Mouse (Mus musculus): ENCODE data around the gene Zbtb41.
"Not testable (repeated sequence)": the region's sequence is repeated elsewhere in the genome, so short reads cannot be mapped to it uniquely, and the experiment has no call there.

Zbtb41 gene

DNA sequence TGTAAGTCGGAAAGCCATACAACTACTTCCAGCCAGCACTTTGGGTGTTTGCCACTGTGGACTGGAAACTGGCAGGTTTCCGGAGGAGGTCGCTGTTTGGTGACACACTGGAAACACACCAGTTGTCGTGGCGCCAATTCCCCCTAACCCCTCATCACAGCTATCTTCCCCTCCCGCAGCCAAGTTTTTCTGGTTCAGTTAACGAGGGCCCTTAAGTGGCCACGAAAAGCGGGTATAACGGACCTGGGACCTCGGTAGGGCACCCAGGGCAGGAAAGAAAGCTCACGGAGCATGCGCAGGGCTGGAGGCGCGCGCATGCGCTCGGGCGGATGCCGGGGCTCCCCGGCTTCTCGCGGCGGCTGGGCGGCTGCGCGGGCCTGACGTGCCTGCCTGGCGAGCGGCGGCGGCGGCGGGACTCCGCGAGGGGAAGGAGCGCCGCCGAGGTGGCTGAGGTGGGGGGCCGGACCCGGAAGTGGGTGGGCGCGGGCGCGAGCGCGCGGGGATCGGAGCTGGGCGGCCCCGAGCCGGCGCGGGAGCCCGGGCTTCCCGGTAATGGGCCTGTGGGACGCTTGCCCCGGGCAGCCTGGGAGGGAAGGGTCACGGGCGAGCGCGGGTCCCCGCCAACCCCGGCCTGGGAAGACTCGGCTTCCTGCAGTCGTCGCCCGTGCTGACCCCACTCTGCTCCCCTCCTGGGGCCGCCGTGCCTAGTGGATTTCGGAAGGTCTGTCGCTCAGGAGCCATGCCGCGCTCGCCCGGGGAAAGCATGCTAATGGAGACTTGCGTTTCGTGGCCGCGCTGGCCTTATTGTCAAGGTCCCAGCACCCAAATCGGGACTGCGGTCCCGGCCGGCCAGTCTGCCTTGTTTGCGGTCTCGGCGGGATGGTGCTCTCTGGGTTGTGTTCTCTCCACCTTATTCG, at the start of gene Zbtb41:
Zbtb41 (plus strand) TSS at position 414 of the 917 bp plus-strand sequence.
- DNase-seq (ENCODE audit: low read depth, low spot score) = peak; percentile 95

DNA sequence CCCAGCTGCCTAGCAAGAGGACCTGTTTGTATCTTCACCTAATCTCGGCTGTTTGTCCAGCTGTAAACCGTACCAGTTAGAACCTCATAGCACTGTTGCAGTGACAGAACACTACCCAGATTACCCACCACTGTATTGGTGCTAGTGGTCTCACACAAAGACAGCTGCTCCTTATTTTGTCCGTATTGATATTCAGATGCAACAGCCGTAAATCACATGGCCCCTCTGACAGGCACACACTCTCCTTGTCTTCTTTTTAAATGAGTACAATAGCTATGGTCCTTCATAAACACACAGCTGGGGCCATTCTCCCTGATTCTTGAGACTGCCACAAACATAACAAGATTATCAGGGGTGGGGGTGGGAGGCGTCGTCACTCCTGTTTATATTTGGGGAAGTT, 46.2 kb upstream of the Zbtb41 start:
- no peak for DNase-seq (ENCODE audit: low read depth, low spot score)

DNA sequence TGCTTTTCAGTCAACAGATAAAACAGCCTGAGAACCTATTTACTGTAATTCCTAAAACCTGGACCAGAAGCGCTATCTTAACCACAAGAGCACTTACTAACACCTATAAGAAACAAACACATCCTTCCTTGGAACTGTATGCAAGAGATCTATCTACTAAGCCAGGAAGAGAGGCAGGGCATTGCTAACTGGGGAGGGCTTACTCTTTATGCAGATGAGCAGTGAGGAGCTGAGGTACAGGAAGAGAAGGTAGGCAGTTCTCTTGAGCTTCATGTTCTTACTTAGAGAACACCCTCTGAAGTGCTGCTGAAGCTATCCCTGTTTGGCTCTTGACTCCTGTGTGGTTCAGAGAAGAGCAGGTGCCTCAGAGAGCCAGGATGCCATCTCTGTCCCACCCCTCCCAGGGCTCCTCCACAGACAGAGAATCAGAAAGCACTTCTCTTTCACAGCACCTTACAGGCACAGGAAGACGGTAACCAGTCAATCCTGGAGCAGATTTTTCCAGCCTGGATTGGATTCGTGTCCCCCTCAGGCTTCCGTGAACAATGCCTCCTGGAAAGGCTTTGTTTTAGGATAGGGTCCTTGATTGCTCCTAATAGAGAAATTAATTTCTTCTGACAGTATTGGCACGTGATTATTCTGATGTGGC, 45.3 kb upstream of the Zbtb41 start, which contains the start of gene Crb1:
Crb1 (minus strand) TSS at position 463 of the 649 bp plus-strand sequence.
- peak; percentile 11 for DNase-seq (ENCODE audit: low read depth, low spot score)

DNA sequence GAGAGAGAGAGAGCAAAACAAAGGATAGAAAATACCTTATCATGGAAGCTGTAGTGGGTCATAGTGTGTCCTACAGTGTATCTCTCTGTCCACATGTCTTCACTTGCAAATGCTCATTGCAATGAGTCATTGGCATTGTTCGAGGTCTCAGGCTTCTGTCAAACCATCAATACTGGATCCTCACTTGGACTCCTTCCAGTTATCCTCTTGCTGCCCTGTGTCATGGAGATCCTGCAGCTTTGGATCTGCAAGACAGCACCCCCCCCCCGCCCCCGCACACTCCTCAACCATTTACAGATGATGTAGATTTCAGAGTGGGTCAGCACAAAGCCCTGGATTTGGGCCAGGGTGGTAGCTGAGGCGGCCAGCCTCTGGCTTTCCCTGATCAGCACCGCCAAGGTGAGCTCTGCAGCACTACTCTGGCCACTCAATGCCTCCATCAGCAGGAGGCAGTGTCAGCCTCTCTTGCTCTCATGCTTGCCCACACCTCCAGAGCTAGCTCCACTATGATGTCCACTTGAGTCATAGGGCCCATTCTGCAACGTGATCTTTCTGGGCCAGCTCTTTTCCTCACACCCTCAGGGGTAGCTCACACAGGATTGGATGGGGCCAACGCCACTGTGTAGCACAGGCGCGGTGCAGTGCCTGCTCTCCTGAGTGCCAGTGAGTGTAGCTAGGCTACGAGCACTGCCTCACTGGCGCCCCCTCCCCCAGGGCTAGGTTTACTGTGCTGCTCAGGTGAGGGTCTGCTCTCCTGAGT, 43.0 kb upstream of the Zbtb41 start:
- peak; percentile 3 for DNase-seq (ENCODE audit: low read depth, low spot score)

DNA sequence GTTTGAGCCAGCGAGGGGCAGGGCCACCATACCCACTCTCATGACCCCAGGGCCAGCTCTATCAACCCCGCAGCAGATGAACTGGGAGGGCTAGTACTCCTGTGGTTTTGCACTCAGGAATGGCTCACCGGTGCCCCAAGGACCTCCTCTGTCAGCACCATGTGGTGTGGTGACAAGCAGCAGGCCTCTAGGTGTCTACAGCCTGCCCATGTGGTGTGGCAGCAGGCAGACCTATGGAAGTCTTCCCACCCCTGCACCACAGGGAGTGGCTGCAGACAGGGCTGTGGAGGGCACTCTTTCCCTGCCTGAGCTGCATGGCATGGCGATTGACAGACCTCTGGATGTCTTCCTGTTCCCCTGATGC, 42.5 kb upstream of the Zbtb41 start:
- DNase-seq (ENCODE audit: low read depth, low spot score) = no peak

DNA sequence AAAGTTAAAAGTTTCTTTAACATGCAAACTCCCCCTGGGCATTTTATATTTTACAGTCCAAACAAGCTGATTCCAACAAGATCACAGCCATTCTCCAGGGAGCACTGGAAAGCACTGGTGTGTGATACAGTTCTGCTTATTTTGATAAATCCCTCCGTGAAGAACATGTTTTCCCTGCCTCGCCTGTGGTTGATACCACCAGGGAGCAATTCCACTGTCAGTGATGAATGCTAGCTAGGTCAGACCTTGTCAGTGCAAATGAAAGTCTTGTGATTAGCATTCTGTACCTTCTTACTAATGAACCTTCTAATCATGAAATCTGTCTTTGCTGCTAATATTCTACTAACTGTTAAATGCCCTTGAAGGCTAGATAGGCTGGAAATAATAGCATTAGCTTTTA, 30.3 kb upstream of the Zbtb41 start:
- no peak for DNase-seq (ENCODE audit: low read depth, low spot score)

DNA sequence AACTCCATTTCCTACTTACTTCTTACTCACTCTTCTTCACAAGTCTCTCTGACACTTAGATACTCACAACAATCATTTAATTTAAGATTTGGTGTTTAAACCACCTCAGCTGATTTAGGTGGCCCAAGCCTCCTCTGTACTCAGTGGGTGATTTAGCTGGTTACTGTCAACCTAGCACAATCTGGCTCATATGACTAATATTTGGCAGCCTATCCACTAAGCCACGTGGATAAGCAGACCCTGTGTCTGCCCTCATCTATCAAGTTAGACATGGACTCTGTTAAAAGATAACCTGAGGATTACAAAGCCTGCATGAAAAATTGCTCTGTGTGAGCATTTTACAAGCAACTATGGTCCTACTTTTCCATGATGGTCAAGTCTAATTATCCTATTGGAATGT, 25.5 kb upstream of the Zbtb41 start:
- DNase-seq (ENCODE audit: low read depth, low spot score) = no peak

DNA sequence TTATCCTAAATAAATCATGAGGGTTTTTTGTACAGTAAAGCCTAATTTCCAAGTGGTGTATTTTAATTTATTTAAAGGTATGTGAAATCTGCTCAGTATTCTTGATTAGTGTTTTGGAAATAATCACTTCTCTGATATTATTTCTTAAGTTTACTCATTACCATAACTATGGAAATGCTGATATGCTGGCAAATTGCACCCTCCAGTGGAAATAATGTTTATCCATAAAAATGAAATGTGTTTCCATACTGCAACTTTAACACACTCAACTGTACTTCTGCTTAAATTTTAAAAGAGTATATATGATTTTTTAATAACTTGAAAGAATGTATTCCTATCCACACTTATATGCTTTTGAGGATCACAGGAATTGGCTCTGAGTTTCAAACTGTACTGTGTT, 16.3 kb upstream of the Zbtb41 start:
- DNase-seq (ENCODE audit: low read depth, low spot score) = no peak

DNA sequence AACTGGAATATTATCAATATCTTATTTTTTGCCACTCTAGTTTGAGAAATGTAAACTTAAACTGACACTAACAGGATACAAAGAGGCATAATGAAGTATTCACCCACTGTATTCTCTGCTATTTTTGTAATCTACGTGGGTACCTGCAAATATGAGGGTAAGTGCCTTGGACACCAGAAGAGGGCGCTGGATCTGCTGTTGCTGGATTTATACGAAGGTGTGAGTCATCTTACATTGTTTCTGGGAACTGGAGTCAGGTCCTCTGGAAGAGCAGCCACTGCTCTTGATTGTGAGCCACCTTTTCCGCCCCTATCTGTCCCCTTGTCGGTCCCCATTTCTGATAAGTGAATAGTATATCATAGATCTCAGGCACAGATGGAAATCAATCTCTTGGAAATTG, 14.4 kb upstream of the Zbtb41 start:
- peak; percentile 64 for DNase-seq (ENCODE audit: low read depth, low spot score)

DNA sequence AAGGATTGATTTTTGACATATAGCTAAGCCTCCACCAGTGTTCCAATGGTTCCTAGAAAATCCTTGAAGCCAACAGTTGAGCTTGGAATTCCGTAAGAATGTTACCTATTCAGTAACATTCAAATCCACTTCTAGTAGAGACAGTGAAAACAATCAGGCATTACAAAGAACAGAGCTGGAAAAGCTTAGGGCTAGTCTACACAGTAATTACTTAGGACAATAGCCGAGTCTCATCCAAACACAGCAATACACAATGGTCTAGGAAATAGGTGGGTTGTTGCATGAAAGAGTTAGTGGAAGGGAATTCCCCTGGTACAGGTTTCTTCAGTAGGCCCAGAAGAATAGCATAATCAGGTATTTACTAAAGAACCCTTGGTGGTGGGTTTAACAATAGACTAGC, 9.7 kb upstream of the Zbtb41 start:
- not testable (repeated sequence) for DNase-seq (ENCODE audit: low read depth, low spot score)

DNA sequence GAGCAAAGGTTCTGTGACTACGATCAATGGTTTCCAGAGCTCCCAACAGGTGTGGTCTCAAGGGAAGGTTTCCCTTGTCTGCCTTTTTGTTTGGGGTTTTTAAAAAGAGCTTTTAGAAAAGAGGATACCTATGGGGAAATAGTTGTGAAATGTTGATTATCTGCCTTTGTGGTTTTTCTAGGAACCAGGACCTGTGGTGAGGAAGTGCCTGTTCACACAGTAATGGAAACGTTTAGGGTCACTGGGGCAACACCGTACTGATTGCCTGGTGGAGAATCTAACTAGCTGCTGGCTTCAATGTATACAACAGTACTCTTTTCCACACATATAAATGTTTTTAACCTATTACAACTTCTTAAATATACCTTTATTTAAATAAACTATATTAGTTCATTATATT, 8.6 kb upstream of the Zbtb41 start:
- DNase-seq (ENCODE audit: low read depth, low spot score) = peak; percentile 52

DNA sequence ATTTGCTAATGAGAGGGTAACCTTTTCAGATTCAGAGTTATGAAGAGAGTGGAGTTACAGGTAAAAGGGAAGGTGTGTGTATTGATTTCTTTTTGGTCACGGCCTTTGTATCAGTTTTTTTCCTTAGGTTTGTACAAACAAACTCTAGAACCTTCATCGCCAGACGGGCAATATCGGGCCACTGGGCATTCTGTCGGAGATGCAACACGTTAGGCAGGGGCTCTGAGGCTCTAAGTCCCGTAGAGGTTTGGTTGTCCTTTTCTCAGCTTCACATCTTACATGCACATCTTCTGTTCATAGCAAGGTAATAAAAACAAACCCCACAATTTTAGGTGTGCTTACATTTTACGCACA, 590 bp upstream of the Zbtb41 start:
- DNase-seq (ENCODE audit: low read depth, low spot score) = no peak

DNA sequence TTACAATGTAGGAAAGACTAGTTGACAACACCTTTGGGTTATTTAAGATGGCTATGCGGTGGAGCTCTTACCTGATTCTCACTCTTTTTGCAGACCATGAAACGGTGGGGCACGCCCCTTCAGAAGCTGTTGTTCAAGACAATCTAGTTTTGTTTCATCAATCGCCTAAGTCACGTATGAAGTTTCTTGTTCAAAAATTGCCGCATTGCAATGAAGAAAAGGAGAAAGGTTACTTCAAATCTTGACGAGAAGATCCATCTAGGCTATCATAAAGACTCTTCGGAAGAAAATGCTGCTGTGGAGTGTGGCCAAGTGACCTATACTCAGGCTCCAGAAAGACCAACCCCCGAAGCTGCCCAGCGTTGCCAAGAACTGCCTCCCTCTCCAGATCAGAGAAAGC, 853 bp downstream of the Zbtb41 start:
- peak; percentile 55 for DNase-seq (ENCODE audit: low read depth, low spot score)

DNA sequence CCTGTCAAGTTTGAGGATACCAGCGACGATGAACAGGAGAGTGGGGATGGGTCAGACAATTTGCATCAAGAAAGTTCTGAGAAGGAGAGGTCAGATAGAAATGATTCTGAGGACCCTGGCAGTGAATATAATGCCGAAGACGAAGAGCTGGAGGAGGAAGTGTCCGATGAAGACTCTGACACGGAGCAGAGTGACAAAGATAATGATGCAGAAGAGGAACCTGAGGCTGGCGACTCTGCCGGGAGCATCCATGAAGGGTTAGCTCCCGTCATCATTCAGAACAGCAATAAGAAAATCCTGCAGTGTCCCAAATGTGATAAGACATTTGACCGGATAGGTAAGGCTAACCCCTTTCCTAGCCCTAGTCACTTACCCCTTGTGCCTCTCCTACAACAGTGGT, 1.8 kb downstream of the Zbtb41 start:
- DNase-seq (ENCODE audit: low read depth, low spot score) = no peak

DNA sequence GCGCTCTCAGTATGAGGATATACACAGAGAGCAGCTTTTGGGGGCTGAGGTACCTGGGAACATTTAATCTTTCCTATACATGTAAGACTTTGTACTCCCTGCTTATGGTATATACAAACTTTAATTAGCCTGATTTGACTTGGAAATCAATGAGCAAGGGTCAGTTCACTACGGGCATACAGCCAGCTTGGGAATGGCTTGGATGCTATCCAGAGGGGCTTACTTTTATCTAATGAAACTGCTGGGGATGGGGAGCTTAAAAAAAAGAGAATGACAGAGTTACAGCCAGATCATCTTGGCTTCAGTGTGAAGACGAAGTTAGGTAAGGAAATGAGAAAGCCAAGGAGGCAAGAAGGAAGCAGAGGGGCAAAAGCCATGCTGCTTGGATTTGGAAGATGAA, 2.9 kb downstream of the Zbtb41 start:
- no peak for DNase-seq (ENCODE audit: low read depth, low spot score)

DNA sequence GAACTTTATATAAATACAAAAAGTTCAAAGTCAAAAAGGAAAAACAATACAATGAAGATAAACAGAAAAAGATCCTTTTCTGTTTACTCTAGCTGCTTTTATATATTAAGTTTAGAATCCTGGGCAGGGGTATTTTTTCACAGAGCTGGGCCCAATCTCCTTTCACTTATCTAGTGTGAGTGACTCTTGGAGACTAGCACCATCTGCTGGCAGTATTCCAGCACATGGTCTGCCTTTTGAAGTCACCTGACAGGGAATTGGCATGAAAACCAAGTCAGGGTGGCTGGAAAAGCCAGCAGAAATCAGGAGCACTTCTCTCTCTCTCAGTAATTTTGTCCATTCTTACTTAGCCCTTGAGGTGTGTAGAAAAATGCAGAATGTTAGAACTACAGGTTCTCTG, 16.3 kb downstream of the Zbtb41 start:
- peak; percentile 70 for DNase-seq (ENCODE audit: low read depth, low spot score)

DNA sequence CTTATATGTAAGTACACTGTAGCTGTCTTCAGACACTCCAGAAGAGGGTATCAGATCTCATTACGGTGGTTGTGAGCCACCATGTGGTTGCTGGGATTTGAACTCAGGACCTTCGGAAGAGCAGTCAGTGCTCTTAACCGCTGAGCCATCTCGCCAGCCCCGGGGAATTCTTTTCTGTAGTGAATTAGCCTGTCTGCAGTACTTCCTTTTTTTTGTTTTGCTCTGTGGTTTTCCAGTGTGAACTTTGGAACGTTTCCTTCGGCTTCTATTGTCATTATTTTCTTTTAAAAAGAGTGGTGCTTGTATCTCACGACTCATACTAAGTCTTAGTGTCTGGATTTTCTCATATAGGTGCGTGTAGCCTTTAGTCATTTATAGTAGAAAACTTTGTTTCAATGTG, 21.0 kb downstream of the Zbtb41 start:
- not testable (repeated sequence) for DNase-seq (ENCODE audit: low read depth, low spot score)

DNA sequence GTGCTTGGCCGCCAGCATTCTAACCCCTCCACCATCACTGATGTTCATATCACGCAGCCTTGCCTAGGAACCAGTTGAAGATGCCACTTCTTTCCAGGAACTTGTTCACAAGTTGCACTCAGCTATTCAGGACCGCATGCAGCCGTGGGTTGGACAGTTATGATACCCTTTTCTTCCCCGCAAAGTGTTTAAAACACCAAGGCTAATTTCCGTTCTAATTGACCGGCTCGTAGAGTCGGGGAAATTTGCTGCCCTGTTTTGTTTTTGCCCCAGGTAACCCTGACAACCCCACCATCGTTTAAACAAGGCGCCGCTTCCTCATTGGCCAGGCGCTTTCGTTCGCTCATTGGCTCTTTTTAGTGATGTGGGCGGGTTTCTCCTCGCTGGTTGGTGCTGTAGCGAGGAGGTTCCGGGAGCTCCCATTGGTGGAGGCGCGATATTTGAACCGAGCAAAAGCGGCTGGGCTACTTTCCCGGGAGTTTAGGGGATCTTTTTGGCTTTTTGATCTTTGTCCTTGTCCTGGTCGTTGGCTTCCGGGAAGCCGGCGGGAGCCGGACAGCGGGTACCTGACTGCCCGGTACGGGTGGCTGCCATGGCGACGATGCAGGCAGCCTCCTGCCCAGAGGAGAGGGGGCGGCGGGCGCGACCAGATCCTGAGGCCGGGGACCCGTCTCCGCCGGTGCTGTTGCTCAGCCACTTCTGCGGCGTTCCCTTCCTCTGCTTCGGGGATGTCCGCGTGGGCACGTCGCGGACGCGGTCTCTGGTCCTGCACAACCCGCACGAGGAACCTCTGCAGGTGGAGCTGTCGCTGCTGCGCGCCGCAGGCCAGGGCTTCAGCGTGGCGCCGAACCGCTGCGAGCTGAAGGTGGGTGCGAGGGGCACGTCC, 32.5 kb downstream of the Zbtb41 start, which contains the start of gene Aspm:
Aspm (plus strand) TSS at position 433 of the 886 bp plus-strand sequence.
- DNase-seq (ENCODE audit: low read depth, low spot score) = peak; percentile 96

DNA sequence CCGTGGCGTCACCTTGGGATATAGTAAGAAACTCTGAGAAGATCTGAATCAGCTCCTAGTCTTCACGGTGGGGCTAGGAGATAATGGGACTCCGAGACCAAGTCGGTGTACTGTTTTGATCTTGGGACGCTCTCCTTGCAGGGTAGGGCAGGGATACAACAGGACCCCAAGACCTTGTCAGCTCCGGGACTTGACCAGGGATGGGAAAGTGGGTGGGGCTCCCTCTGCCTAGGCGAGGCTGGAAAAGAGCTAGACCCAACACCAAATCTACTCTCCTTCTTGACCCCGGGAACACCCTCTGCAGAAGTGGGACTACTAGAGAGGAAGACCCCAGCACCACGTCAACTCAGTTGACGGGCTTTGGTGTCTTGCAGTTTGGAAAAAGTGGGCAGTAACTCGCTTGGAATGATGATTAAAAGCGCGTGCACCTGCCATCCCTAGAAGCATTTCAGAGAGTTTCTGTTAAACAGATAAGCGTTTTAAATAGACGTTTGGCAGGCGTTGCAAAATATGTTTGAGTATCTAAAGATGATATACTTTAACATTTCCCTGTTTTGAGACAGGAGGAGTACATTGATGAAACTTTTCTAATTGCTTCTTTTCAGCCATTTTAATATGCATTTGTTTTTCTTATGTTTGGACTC, 33.3 kb downstream of the Zbtb41 start:
- no peak for DNase-seq (ENCODE audit: low read depth, low spot score)

DNA sequence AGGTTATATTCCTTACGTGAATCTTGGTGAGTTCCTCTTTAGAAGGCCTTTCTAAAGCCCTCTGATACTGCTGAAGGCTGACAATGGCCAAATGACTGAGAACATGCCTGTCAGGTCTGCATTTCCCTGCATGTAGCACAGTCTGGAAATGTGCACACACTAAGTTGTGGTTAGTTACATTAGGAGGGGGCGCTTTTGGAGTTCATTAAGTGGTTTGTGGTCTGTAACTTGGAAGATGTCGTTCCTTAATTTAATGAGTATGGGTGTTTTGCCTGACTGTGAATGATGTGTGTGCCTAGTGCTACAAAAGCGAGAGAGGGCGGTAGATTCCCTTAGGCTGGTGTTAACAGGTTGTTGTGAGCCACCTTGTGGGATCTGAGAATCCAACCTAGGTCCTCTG, 38.7 kb downstream of the Zbtb41 start:
- DNase-seq (ENCODE audit: low read depth, low spot score) = no peak

DNA sequence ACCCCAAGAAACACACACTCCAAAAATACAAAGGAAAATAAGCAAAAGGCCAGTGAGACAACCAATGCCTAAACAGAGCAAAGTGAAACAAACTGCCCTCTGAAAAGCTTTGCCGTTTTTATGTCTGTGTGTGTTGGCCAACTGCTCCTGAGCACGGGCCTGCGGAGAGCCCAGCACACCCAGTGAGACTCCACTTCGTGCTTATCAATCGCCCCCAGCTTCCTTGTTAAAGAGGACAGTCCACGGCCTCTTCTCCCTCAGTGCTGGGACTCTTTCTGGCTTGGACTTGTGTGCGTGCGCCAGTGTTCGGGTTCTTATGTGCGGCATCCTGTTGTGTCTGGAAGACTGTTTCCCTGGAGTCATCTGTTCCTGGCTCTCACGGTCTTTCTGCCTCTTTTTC, 43.8 kb downstream of the Zbtb41 start:
- no peak for DNase-seq (ENCODE audit: low read depth, low spot score)

Measured in CD4-positive, CD25-positive, alpha-beta regulatory T cell, adult 2 months (primary cell).